Mouse (Mus musculus) G1E (cell line): ENCODE measurements around the gene Bola3. TPM values are rescaled to one million over a fixed set of nuclear protein-coding genes. Genes with fewer than 3 reads are reported as not detected.

ENCODE experiments used
- ATAC-seq: 2 replicates; pipeline ENCODE4 v1.8.0; 2016; ENCODE audit warnings: mild to moderate bottlenecking; ENCODE audit not compliant: insufficient number of reproducible peaks, poor library complexity, low FRiP score, severe bottlenecking; ENCODE audit errors: extremely low read depth
- DNase-seq: peaks from one replicate; pipeline ENCODE4 v3.0.0; 2012; ENCODE audit warnings: low spot score
- H3K27me3 ChIP-seq: 2 replicates; pipeline ENCODE4 v1.6.1; 2012; ENCODE audit warnings: mild to moderate bottlenecking, low read length, inconsistent platforms; ENCODE audit not compliant: insufficient read depth
- H3K36me3 ChIP-seq: replicated peaks from 2 replicates; pipeline ENCODE3; 2012; ENCODE audit warnings: mild to moderate bottlenecking, inconsistent platforms
- H3K4me1 ChIP-seq: 2 replicates; pipeline ENCODE4 v1.6.1; 2012; ENCODE audit warnings: low read depth, low read length, inconsistent platforms, mixed read lengths; ENCODE audit not compliant: insufficient read depth
- H3K4me3 ChIP-seq: 2 replicates; pipeline ENCODE4 v1.5.1; 2012; ENCODE audit warnings: low read depth, mild to moderate bottlenecking, inconsistent platforms, low read length, moderate library complexity, mixed read lengths
- H3K9me3 ChIP-seq: replicated peaks from 2 replicates; pipeline ENCODE4 v1.6.1; 2012; ENCODE audit warnings: inconsistent platforms
- CTCF ChIP-seq: IDR thresholded peaks from 2 replicates; pipeline ENCODE4 v1.5.1; 2012; ENCODE audit warnings: low read depth, low read length, inconsistent platforms, mixed read lengths
- GATA1 ChIP-seq: IDR thresholded peaks from 2 replicates; pipeline ENCODE4 v1.6.1; 2012; ENCODE audit warnings: borderline replicate concordance, low read length, inconsistent platforms, mixed read lengths
- GATA2 ChIP-seq: IDR thresholded peaks from 2 replicates; pipeline ENCODE4 v1.6.1; 2012; ENCODE audit warnings: low read depth, low read length, inconsistent platforms, borderline replicate concordance
- POLR2AphosphoS5 ChIP-seq: IDR thresholded peaks from 2 replicates; pipeline ENCODE4 v1.6.1; 2012; ENCODE audit warnings: low read depth, low read length, inconsistent platforms; ENCODE audit not compliant: insufficient replicate concordance
- TAL1 ChIP-seq: conservative IDR thresholded peaks from 2 replicates; pipeline ENCODE4 v1.6.1; 2012; ENCODE audit warnings: low read depth, low read length, inconsistent platforms, mixed read lengths
- polyA plus RNA-seq: library from polyadenylated mRNA; stranded (reverse); fragments of >175 nt; gene quantifications from 2 replicates; pipeline ENCODE4 v1.2.3, GENCODE M21; 2012
- total RNA-seq, 2 experiments: library from RNA; stranded (forward) in 1 of 2; stranded (reverse) in 1 of 2; fragments of 200-1000 nt in 1 of 2; fragments of >200 nt in 1 of 2; fragmentation: Nextera tagmentation in 1 of 2; gene quantifications; 2 replicates each; pipeline ENCODE4 v1.2.3; 2014 to 2017

The Bola3 gene
- total and polyA plus RNA-seq, 3 experiments = 60.6 to 191 (median 109) TPM

DNA sequence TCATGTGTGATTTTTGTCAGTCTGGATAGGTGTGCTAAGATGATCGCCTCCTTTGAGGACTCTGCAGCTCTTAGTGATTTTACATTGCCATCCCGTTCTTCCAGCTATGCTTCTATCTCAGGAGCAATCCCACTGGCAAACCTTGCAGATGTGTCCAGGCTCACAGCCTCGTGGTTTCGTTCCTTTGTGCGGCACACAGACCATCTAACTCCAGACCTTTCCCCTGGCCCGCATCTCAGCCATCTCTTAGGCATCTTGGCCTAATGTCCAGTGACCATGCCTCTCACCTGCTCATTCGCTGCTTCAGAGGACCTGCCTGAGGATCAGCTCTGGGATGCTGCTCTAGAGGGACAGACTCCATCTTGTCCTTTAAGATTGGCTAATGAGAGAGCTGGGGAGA lies 1.2 kb downstream of the Bola3 start:
- no peak for ATAC-seq
- Histone ChIP-seq H3K4me1 (peaks cover 73% of the 10 kb centered on the region), H3K36me3 (peaks cover 67% of the 10 kb centered on the region), H3K4me3 (peak overlapping the region; percentile 82), H3K27me3 (no peaks in the 10 kb centered on the region), H3K9me3 (no peaks in the 10 kb centered on the region)
- DNase-seq = no peak
- TF ChIP-seq CTCF (no peak), POLR2AphosphoS5 (no peak), GATA1 (no peak), GATA2 (no peak), TAL1 (no peak)

DNA sequence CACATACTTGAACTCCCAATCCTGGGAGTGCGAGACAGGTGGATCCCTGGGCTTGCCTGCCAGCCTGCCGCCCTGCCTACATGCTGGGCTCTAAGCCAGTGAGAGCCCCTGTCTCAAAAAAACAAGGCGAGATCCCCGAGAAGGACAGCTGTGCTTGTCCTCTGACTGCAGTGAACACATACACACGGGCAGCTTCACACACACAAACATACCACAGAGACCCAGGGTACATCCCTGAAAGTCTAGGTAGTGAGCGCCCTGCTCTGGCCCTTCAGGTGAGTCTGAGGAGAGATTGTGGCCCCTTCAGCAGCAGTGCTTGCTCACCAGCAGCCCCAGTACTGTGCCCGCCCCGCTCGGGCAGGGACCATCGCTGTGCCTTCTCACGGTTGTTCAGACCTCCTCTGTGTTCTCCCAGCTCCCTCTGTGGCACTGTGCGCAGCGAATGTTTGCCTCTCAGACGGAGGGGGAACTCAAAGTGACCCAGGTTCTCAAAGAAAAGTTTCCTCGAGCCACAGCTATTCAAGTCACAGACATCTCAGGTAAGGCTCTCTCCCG lies 2.0 kb downstream of the Bola3 start:
- DNase-seq (no peak), ATAC-seq (no peak)
- Histone ChIP-seq H3K36me3 (peaks cover 74% of the 10 kb centered on the region), H3K4me3 (peak overlapping the region; percentile 82; the same call in 1 of the 2 replicates), H3K4me1 (peaks cover 77% of the 10 kb centered on the region), H3K9me3 (no peaks in the 10 kb centered on the region), H3K27me3 (no peaks in the 10 kb centered on the region)
- TF ChIP-seq CTCF = no peak
- TF ChIP-seq GATA1 = no peak
- TF ChIP-seq TAL1 = no peak
- TF ChIP-seq POLR2AphosphoS5 = no peak
- no peak for TF ChIP-seq GATA2

DNA sequence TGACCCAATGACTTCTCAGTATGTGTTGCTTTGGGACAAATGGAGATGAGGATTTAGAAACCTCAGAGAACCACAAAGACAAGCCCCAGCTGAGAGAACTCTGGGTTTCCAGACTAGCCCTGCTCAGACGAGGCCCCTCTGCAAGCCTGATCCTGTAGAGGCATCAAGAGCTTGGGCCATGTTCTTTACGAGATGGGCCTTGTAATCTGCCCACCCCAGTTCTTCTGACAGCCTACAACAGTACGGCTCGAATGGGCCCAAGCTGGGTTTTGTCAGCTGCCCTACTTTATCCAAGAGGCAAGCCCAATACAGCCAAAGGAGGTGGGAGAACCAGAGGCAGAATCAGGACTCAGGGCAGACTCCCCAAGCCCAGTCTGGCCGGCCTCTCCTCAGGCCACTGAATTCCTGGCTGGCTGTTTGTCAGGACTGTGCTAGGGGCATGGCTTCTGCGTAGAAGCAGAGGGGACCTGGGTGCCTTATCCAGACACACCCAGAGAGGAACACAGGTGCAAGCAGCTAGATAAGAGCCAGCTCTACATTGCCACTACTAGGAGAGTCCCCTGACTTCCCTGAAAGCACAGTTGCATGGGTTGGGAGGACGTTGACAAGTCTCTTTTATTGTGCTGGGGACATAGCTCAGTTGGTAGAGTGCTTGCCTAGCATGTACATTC lies 2.7 kb downstream of the Bola3 start:
- TF ChIP-seq TAL1 (peak; percentile 97), CTCF (no peak)
- H3K4me3 ChIP-seq = peak overlapping the region; percentile 82; the same call in 1 of the 2 replicates
- peaks cover 82% of the 10 kb centered on the region for H3K4me1 ChIP-seq
- H3K9me3 ChIP-seq = no peaks in the 10 kb centered on the region
- H3K36me3 ChIP-seq = peaks cover 81% of the 10 kb centered on the region
- no peaks in the 10 kb centered on the region for H3K27me3 ChIP-seq
- DNase-seq (peak; percentile 81), ATAC-seq (peak; percentile 90)

DNA sequence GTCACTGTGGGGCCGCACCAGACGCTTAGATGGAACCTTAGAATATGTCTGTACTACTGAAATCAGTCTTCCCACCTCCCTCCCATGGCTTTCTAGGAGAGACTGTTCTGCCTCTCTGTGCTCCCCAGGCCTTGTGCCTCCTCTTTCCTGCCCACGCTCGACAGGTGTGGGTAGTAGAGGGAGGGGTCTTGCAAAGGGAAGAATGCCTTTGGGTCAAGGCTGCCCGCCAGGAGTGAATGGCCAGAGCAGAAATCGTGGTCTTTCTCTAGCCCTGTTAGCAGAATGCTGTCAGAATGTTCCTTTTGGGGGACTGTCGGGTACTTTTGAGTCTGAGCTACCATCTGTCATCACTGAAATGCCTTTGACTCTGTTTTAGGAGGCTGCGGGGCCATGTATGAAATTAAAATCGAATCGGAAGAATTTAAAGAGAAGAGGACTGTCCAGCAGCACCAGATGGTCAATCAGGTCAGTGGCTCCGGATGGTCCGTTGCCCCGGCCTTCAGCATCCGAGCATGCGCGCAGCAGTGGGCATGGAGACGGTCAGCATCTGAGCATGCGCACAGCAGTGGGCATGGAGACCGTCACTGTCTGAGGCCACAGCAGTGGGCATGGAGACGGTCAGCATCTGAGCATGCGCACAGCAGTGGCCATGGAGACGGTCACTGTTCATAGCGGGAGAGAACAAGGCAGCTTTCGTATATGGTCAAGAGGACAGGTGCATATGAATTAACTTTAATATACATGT lies 3.9 kb downstream of the Bola3 start:
- H3K4me3 ChIP-seq = peak overlapping the region; percentile 82

DNA sequence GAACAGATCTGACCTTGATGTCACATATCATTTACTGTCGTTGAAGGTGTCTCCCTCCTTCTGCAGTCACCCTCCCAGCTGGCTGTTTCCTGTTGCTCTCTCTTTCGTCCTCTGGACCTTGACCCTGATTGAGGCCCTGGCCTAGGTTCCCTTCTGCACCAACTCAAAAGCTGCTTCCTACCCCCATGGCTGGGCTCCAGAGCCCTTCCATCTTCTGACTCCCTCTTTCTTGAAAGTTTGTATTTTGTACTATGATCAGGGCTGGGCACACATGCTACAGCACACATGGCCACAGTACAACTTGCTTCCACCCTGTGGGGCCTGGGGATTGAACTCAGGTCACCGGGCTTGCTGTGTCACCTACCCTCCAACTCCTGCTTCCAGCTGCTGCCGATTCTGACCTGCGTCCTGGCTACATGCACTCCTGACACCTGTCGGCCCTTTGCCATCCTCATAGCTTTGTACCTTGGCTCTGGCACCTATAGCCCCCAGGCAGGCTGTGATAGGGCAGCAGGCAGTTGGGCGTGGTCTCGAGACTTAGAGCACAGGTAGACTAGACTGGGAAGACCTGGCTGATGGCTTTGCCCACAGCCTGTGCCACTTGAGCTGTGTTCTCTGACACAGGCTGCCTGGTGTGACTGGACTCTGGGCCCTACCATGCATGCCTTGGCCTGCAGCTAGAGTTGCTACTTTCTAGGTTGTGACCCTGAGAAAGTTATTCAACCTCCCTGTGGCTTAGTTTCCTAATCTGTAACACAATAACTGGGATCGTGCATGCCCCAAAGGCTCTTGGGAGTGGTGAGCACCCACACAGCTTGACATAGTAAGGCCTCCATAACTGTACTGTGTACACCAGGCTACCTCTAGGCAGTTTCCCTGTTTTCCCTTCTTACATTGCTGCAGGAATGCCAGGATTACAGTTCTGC lies 6.2 kb downstream of the Bola3 start:
- DNase-seq = no peak

More for the DNA sequence above, 3.9 kb downstream of the Bola3 start:
- H3K4me1 ChIP-seq = peaks cover 86% of the 10 kb centered on the region
- no peaks in the 10 kb centered on the region for H3K9me3 ChIP-seq
- H3K27me3 ChIP-seq = no peaks in the 10 kb centered on the region
- DNase-seq = no peak
- peaks cover 88% of the 10 kb centered on the region for H3K36me3 ChIP-seq
- no peak for TF ChIP-seq TAL1
- ATAC-seq = no peak

DNA sequence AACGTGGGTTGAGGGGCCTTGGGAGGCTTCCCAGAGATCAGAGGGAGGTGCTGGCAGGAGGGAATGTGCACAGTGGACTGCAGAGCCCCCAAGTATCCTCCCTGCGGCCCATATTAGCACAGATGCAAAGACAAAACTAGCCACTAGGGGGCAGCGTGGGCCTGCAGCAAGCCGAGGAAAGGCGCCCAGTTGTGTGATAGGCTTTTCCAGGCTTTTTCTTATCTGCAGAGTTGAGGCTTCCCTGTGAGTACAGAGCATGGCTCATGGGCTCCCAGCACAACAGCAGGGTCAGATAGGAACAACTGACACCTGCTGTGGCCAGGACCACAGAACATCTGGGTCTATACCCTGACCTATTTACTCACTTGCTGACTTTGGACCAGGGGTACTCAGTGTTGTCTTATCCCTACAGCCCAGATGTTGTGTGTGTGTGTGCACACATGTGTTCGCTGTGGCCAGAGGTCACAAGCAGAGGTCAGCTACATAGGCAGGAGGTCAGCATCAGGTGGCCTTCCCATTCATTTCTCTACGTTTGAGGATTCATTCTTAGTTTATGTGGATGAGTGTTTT lies 7.7 kb downstream of the Bola3 start:
- no peaks in the 10 kb centered on the region for H3K27me3 ChIP-seq
- H3K4me1 ChIP-seq = peaks cover 71% of the 10 kb centered on the region
- H3K4me3 ChIP-seq = no peak overlapping the region; the same call in 1 of the 2 replicates
- no peaks in the 10 kb centered on the region for H3K9me3 ChIP-seq
- no peak for ATAC-seq
- H3K36me3 ChIP-seq = peaks cover 96% of the 10 kb centered on the region
- no peak for DNase-seq
- TF ChIP-seq CTCF = peak; percentile 88
- TF ChIP-seq GATA1 = no peak

More for the DNA sequence above, 6.2 kb downstream of the Bola3 start:
- Histone ChIP-seq H3K4me3 (no peak overlapping the region; the same call in 1 of the 2 replicates), H3K9me3 (no peaks in the 10 kb centered on the region), H3K27me3 (no peaks in the 10 kb centered on the region), H3K4me1 (peaks cover 71% of the 10 kb centered on the region), H3K36me3 (peaks cover 96% of the 10 kb centered on the region)
- TF ChIP-seq GATA1 (no peak), TAL1 (no peak), GATA2 (no peak), POLR2AphosphoS5 (no peak), CTCF (no peak)
- ATAC-seq = no peak
